Mouse (Mus musculus) left cerebral cortex, postnatal 14 days (tissue): Measurements from ENCODE around the gene St6gal1. TPM values are rescaled to one million over a fixed set of nuclear protein-coding genes. Genes with fewer than 3 reads are reported as not detected.
A peak's percentile ranks its signal among the peaks of the same experiment; 100 is the strongest.

ENCODE experiments used
- DNase-seq, 2 experiments: peaks; one replicate each; pipeline ENCODE4 v3.0.0; 2021 to 2022; ENCODE audit warnings: low spot score in 2 of 2, mixed read lengths in 1 of 2
- intact Hi-C: fragments of 180-260 bp; cut with DNase I; formaldehyde crosslinking; loops from one replicate; pipeline ENCODE4 v1.15.1; 2025
- total RNA-seq, 2 experiments: library from RNA; stranded (reverse); gene quantifications; 2 replicates each; pipeline ENCODE4 v1.2.3; 2021

The St6gal1 gene
- total RNA-seq, 2 experiments from 2014 or later, result 10.5 to 13.0 TPM

DNA sequence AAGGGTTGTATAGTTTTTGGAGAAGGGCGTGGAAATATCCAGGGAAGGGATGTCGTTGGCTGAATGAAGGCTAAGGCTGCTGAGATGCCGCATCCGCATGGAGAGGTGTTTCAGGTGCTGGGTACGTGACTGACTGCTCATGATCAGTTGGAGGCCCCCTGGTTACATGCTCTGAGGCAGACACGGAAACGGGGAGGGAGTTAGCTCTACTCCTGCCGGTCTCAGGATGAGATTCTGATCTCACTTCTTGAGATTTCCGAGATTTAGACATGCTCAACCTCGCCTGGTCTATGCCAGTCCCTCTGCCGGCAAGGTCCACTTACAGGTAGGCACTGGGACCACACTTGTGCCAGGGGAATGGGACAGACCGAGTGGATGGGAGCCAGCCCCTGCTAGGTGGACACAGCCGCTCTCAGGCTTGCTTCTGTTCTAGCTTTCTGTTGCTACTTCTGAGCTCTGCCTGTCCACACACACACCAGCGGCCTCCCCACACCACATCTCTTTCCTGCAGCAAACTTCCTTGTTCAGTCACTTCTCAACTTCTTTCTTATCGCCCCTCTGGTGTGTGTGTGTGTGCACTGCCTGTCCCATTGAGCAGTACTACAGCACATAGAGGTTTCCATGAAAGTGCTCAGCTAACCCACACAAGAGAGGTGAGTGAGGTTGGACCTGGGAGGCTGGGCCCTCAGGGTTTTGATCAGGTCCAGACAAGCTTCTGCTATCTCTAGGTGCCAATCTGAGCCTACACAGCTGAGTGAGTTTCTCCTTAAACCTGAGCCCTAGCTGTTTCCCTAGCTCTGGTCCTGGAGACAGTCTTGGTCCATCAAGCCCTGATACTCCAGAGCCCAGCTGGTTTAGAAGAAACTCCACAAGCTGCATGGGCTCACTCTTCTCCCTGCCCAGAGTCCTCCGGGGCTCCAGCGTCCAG, 44.8 kb downstream of the St6gal1 start:
- intact Hi-C loops, result no loop called here
- DNase-seq, result no peak

DNA sequence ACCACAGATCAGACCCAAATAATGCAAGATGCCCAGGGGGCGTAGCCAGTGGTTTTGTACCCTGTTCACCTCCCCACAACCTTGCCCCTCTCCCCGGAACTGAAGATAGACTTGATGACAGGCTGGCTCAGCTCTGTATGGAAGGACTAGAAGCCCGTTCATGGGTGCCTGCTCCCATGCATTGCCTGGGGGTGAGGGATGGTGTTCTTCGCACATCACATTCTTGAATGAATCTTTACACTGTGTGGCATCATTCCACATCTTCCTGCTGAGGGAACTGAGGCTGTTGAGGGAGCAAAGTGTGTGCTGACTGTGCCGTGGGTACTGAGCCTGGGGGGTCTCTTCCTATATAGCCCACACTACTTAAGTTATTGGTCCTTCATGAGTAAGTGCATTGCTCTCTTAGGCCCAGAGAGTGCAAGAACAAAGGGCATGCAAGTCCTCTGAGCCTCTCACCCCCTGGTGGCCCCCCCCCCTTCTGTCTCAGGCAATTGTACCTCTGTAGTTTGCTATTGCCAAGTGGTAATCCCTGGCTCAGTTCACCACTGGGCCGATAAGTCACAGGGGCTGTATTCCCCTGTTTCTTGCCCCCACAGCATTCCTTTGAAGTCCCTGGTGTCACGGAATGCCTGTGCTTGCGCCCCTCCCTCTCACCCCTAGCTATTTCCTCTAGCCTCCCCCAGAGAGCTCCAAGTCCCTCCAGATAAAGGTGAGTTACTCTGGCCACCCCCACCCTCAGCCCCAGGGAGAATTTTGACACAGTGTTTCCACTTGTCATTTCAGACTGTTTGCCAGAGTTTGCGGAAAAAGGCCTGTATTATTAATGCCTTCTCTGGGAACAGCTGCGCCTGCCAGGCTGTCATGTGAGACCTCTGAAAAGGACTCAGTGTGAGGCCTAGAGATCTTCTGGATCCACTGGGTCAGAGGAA, 45.7 kb downstream of the St6gal1 start:
- intact Hi-C loops, result no loop called here
- DNase-seq, result no peak

DNA sequence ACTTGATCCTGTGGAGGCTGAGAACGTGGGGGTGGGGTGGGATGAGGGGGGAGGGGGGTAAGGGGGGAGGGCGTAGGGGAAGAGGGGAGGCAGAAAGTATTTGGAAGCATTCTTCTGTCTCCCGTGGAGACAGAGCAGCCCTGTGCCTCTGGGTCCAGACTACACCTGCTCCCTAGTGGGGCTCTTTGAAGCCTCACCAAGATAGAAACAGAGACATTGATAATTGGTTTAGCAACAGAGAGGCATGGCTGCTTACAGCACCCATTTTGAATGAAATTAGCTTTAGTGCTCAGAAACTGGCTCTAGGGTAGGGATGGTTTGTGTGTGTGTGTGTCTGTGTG, 46.3 kb downstream of the St6gal1 start:
- intact Hi-C loops, result no loop called here
- no peak for DNase-seq

DNA sequence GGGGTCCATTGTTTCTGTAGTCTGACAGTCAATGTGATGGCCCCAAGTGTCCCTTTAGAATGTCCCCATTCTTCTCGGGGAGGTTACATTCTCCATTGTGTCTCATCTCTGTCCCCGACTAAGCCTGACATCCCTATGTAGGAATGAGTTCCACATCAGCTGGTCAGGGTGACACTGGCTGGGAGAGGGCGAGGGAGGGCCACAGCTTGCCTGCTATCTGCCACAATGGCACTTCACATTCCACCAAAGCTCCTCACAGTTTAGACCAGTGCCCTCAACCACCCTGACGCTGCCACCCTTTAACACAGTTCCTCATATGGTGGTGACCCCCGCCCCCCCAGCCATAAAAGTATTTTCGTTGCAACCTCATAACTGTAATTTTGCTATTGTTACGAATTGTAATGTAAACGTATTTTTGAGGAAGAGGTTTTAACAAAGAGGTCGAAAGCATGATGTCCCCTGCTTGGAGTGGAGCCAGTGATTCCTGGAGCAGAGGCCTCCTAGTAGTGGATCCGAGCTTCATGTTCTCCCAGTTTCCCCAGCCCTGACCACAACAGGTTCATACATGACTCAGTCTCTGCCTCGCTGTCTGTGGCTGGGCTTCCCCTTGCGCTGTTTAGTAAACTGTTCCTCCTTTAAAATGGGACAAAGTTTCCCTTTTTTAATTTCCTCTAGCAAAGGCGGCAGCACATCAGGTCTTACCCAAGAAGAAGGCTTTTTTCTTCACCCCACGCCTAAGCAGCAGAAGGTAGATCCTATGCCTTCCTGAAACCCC, 47.4 kb downstream of the St6gal1 start:
- no peak for DNase-seq
- intact Hi-C loops, result no loop called here

DNA sequence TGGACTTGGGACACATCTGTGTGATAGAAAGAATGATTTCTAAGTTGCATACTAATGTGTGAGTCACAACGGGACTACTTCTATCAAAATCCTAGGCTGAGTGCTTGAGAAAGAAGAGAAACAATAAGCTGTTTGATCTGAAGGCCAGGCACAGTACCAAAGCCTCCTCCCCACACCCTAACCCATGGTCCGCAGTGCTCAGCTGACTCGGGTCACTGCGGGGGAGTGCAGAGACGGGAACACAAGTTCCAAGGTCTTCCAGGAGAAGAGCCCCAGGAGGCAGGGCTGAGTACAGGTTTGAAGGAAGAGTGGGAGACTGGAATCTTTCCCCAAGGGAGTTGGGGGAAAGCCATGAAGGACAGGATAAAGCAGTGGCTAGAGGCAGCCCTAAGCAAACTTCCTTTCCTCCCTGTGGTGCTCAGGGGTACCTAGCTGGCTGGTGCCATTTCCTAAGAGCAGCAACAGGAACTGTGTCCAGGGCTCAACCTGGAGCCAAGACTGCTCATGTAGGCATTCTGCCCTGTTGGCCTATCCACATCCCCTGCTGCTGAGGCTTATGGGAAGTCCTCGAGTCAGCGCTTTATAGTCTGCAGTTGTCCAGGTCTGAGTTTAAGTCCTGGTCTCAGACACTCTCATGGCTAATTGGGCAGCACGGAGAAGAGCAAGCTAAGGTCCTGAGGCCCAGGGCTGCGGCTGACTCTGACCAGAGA, 48.1 kb downstream of the St6gal1 start:
- intact Hi-C loops, result no loop called here

DNA sequence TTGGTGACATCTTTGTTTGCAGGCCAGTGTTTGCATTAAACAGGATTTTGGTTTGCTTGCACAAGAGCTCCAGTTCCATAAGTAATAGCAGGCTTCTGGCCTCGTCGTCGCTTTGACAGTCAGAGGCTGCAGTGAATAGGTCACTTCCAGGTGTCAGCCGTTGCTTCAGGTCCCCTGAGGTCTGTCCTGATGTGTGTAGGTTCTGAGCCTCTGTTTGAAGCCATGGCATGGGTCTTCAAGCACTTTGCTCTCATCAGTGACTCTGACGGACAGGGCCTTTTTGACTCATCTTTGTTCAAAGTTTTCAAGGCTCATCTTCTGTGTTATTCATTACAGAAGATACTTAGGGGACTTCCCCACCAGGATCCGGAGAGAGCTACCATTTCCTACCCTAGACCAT, 49.5 kb downstream of the St6gal1 start:
- no peak for DNase-seq
- intact Hi-C loops, result no loop called here

More for the DNA sequence above, 48.1 kb downstream of the St6gal1 start:
- no peak for DNase-seq

DNA sequence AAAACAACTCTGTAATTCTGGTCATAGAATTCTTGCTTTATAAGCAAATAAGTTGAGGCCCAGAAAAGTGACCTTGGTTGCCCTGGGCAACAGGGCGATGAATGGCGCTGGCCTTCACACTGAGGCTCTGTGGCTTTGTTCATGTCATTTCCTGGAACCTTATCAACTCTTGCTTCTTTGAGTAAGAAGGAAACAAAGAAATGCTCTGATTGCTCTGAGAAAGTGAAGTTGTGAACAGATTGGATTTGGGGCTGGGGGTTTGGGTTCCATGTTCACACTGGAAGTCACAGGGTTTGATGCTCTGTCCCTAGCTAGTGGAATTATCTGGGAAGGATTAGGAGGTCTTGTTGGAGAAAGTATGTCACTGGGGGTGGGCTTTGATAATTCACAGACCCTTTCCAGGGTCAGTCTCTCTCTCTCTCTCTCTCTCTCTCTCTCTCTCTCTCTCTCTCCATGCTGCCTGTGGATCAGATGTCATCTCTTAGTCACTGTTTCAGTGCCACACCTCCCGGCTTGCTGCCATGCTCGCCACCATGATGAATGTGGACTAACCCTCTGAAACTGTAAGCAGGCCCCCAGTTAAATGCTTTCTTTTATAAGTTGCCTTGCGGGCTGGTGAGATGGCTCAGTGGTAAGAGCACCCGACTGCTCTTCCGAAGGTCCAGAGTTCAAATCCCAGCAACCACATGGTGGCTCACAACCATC, 50.2 kb downstream of the St6gal1 start:
- intact Hi-C loops, result no loop called here
- DNase-seq, result no peak

DNA sequence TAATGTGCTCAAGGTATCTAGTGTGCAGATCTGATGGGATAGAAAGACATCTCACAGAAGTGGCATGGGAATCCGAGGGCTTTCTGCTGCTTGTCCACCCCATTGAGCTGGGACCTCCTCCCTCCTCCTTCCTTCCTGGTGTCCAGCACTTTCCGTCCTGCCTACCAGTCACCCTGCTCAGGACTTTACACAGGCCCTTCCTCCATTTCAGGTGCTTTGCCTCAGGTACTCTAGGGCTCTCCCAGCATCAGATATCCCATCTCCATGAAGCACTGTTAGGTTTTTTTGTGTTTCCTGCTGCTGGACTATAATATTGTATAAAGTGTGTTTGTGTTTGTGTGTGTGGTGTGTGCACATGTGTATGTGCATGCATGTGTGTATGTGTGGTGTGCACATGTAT, 51.1 kb downstream of the St6gal1 start:
- no peak for DNase-seq
- intact Hi-C loops, result no loop called here

DNA sequence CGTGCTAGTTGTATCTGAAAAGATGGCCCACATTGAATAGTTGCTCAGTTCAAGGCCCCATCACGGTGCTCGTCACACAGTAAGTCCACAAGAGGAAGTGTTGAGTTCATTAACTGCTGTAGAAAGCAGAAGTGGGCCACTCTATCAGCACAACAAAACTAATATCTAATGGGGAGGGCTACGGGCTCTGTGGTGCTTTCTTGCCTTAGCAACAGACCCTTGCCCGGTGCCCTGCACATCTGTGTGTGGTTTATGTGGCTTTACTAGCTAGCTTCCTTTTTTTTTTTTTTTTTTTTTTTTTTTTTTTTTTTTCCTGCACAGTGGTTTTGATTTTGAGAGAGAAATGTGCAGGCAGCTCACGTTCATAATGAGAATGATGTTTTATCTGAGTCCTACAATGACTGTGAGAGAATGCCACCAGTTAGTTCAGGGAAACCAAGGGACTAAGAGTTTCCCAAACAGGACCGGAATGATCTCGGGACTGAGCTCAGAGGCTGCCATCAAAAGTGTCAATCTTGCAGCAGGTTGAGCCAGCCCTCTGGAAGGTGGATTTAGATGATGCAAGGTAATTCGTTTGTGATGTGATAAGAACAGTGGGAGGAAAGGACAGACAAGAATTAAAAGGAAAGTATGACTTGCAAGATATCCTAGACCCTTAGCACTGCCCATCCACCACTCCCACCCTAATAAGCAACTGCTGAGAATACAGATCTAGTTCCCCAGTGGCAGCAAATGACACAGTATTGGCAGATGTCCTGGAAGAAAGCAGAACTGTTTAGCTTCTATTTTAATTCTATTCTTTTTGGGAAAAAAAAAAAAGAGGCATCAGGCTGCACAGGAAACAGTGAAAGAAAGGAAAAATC, 55.6 kb downstream of the St6gal1 start:
- intact Hi-C loops, result no loop called here
- peak; percentile 27 to 57 for DNase-seq

DNA sequence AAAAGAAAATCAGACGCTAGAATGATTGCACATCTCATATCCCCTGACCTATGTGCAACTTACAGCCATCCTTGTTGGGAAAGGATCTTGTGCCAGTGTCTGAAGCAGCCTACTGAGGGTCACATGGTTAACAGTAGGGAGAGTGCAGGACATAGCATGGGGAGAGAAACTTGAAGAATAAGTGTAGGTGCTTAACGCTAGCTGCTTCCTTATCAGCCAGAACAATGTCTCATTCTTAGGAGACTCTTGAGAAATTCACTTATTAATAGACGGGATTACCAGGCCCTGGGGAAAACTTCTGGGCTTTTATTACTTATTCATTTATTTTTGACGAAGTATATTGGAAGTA, 56.2 kb downstream of the St6gal1 start:
- intact Hi-C loops, result no loop called here
- DNase-seq, result no peak

DNA sequence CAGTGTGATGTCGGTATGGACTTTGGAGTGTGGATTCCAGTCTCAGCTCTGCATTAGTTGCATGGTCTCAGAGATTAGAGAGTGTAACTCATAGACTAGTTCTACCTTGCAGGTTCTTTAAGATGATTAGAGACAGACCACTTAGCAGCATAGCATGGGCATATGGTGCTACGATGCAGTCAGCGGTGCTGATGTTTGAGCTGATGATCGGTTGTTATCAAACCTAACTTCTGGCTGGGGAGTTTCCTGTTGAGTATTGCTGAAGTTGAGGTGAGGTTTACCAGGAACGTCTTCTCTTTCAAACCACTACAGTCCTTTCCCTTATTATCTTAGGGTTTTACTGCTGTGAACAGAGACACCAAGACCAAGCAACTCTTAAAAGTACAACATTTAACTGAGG, 57.7 kb downstream of the St6gal1 start:
- intact Hi-C loops, result no loop called here
- no peak for DNase-seq

DNA sequence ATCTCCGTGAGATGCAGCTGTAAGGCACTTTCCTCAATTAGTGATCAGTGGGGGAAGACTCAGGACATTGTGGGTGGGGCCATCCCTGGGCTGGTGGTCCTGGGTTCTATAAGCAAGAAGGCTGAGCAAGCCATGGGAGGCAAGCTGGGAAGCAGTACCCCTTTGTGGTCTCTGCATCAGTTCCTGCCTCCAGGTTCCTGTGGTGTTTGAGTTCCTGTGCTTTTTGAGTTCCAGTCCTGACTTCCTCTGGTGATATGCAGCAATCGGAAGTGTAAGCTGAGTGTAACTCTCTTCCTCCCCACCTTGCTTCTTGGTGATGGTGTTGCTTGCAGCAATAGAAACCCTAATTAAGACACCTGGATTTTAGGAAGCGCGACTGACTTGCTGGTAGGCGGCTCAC, 58.4 kb downstream of the St6gal1 start:
- intact Hi-C loops, result no loop called here

DNA sequence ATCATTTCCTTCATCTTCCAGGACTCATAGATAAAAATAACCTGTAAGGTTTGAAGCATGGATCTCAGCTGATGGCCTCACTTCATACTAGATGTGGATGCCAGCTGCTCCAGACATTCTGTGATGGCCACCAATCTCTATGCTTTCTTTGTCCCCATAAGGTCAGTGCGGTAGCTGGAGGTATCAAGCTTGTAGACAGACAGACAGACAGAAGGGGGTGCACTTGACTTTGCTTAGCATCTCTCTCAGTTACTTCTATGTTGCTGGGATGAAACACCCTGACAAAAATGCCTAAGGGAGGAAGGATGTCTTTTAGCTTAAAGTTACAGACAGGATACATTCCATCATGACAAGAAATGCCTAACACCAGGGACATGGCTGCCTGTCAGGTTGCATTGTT, 59.1 kb downstream of the St6gal1 start:
- intact Hi-C loops, result no loop called here
- DNase-seq, result no peak

More for the DNA sequence above, 58.4 kb downstream of the St6gal1 start:
- no peak for DNase-seq

DNA sequence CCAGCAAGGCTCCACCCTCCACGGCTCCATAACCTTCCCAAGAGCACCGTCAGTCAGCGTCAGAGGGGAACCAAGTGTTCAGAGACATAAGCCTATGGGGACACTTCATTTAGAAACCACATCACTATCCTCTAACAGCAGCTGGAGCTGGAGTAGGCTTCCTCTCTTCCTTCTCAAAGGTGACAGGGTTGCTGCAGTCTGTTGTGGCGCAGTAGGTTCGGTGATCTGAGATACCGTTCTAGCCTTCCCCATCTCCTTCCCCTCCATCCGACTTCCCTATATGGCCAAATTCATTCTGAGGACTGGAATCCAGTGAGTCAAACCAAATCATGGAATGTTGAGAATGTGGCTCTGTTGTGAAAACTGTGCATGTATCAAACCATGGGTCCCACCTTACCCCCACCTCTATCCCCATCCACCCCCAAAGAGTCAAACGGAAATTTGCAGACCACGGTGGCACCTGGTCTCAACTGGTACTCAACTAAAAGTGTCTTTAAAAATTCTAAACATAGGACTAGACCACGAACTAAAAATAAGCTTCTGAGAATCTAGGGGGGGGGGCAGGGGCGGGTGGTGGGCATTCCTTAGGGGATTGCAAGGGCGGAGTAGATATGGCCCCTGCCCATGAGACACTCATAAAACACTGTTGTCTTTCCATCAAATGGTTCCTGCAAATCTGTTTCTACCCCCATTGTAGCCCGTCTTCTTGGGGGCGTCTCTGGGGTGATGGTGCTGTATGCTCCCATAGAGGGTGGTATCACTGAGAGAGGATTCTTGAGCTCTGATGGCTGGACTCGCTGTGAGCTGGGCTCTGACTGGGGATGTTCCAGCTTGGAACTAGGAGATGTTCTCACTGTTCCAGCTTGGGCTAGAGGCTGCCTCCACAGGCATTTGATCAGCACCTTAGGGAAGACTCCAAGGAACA, 60.2 kb downstream of the St6gal1 start:
- DNase-seq, result no peak
- intact Hi-C loops, result no loop called here

DNA sequence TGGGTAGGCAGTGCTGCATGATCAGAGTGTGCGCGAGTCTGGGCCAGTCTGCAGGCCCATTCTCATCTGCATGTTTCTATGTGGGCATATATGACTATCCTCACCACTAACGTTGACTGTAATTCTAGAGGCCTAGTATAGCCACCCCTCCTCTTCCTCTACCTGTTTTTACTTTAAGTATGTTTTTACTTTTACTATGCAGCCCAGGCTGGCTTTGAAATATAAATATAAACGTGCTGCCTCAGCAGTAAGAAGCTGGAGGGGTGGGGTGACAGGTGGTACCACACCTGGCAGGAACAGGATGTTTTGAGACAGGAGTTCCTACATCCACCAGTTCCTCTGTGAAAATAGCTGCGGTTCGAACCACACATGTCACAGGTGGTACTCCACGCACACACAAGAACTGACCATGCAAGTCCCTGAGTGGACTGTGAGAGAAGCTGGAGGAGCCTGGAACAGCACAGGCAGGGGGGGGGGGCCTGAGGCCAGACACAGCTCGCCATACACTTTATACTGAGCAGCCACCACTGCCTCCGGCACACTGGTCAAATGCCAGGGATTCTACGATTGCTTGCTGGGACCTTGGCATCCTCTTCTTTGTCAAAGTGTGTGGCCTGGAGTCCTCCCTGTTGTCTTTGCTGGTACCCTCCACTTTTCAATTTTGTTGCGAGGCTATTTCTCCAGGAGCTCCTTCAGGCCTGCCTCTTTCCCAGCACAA, 62.0 kb downstream of the St6gal1 start:
- intact Hi-C loops, result no loop called here

More for the DNA sequence above, 62.0 kb downstream of the St6gal1 start:
- no peak for DNase-seq
